ENCODE assay signal across 13 mouse cellular contexts in genomic region chr10:50901601-50902475, GRCm38 (mm10). TPM values are rescaled to one million over a fixed set of nuclear protein-coding genes. Genes with fewer than 3 reads are reported as not detected.
DNase-seq lines count a peak whose midpoint lies in the region; ATAC-seq lines count a peak whose summit lies in the region.
"Had no signal": no experiment of that assay in that cellular context is flagged by ENCODE, and none has a peak within 500 bp of the region (broad histone marks: within the 10 kb centered on the region; RNA-seq: fewer than 3 reads in every experiment).

No protein-coding gene starts in this region.

- peak overlapping the region; percentile 54 for H3K4me2 ChIP-seq in kidney, embryonic 15.5 days
- H3K4me2 ChIP-seq in forebrain, embryonic 13.5 days: peak overlapping the region; percentile 40
- H3K4me2 ChIP-seq: liver, embryonic 13.5 days had no signal

- ATAC-seq in kidney, embryonic 15.5 days (replicated peaks; ENCODE audit: low FRiP score): no peak
- no peak for ATAC-seq in forebrain, embryonic 13.5 days

- H3K9me3 ChIP-seq in kidney, embryonic 15.5 days (replicated peaks): no peaks in the 10 kb centered on the region
- H3K9me3 ChIP-seq in forebrain, embryonic 13.5 days (replicated peaks): no peaks in the 10 kb centered on the region
- H3K9me3 ChIP-seq: embryonic facial prominence, embryonic 12.5 days; liver, embryonic 13.5 days had no signal

- H3K36me3 ChIP-seq in kidney, embryonic 15.5 days: no peaks in the 10 kb centered on the region
- H3K36me3 ChIP-seq in forebrain, embryonic 13.5 days (ENCODE audit: poor library complexity, severe bottlenecking): no peaks in the 10 kb centered on the region
- H3K36me3 ChIP-seq: embryonic facial prominence, embryonic 12.5 days; liver, embryonic 13.5 days had no signal

- H3K9ac ChIP-seq in kidney, embryonic 15.5 days: no peak overlapping the region
- H3K9ac ChIP-seq in forebrain, embryonic 13.5 days: no peak overlapping the region
- H3K9ac ChIP-seq: embryonic facial prominence, embryonic 12.5 days; liver, embryonic 13.5 days had no signal

- H3K27ac ChIP-seq in kidney, embryonic 15.5 days: peak overlapping the region; percentile 89
- no peak overlapping the region for H3K27ac ChIP-seq in forebrain, embryonic 13.5 days
- H3K27ac ChIP-seq: embryonic facial prominence, embryonic 12.5 days; liver, embryonic 13.5 days; macrophage had no signal

- peaks cover 21% of the 10 kb centered on the region for H3K4me1 ChIP-seq in kidney, embryonic 15.5 days
- peaks cover 30% of the 10 kb centered on the region for H3K4me1 ChIP-seq in forebrain, embryonic 13.5 days
- H3K4me1 ChIP-seq: embryonic facial prominence, embryonic 12.5 days; liver, embryonic 13.5 days had no signal

- WGBS in kidney, embryonic 15.5 days: 2% methylated on average over 19 of the region's 19 CpGs
- under 1% methylated on average over 19 of the region's 19 CpGs for WGBS in forebrain, embryonic 13.5 days

- no peak for DNase-seq in kidney, adult 9 months
- DNase-seq in right cerebral cortex, postnatal 25 days: peak; percentile 19
- DNase-seq in right cerebral cortex, postnatal 36 days (ENCODE audit: low spot score in 2 of 2): no peak
- no peak for DNase-seq in urinary bladder, postnatal 36 days (ENCODE audit: low spot score in 2 of 2)
- DNase-seq in lung, adult 18-20 months: no peak
- DNase-seq: cerebellum, adult 11-12 months; liver, embryonic 13.5 days had no signal

- peak overlapping the region; percentile 38 for H3K4me3 ChIP-seq in kidney, embryonic 15.5 days (replicated peaks)
- H3K4me3 ChIP-seq in forebrain, embryonic 13.5 days: no peak overlapping the region
- H3K4me3 ChIP-seq: liver, embryonic 13.5 days had no signal

- peaks cover 87% of the 10 kb centered on the region for H3K27me3 ChIP-seq in kidney, embryonic 15.5 days
- peaks cover 90% of the 10 kb centered on the region for H3K27me3 ChIP-seq in forebrain, embryonic 13.5 days

RNA-seq across cellular contexts. Expression of gene Sim1, which starts 7.3 kb away (rescaled TPM):
- polyA plus RNA-seq in kidney, embryonic 15.5 days (2015; fragmentation: Nextera tagmentation; extraction: Ambion mirVana): 10.7 and 11.8 TPM in 2 replicates
- 2.0 and 7.6 TPM in 2 replicates for polyA plus RNA-seq in forebrain, embryonic 13.5 days (2015; fragmentation: Nextera tagmentation; extraction: Ambion mirVana)
- polyA plus RNA-seq: frontal cortex, adult 2 months; liver, embryonic 13.5 days; macrophage; urinary bladder, adult 2 months had no signal
